Comparison of ENCODE assay signal across 17 mouse cellular contexts in the genomic region with DNA sequence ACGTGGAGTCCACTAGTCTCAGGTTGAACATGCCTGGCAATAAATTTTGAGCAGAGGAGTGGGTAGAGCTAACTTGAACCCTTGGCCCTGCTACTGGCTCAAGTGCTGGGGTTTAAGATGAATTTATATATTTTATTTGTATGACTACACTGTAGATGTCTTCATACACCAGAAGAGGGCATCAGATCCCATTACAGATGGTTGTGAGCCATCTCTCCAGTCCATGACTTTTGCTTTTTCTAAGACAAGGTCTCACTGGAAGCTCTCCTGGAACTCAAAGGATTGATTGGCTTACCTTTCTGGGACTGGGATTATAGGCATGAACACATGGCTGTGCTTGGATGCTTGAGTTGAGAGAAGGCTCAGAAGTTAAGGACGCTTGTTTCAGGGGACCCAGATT. TPM values are rescaled to one million over a fixed set of nuclear protein-coding genes. Genes with fewer than 3 reads are reported as not detected.
DNase-seq lines count a peak whose midpoint lies in the region; ATAC-seq and TF ChIP-seq lines count a peak whose summit lies in the region.
"Had no signal": no experiment of that assay in that cellular context is flagged by ENCODE, and none has a peak within 500 bp of the region (broad histone marks: within the 10 kb centered on the region; RNA-seq: fewer than 3 reads in every experiment).

No protein-coding gene starts in this region.

- no peak overlapping the region for H3K27ac ChIP-seq in hindbrain, postnatal 0 days
- no peak overlapping the region for H3K27ac ChIP-seq in hindbrain, embryonic 12.5 days
- H3K27ac ChIP-seq in ES-E14 (ENCODE audit: insufficient read depth, low read depth, low read length, poor library complexity, severe bottlenecking), result no peak overlapping the region
- peak overlapping the region; percentile 79 for H3K27ac ChIP-seq in liver, embryonic 12.5 days
- H3K27ac ChIP-seq: hindbrain, embryonic 15.5 days; limb, embryonic 13.5 days; midbrain, embryonic 10.5 days had no signal

- ATAC-seq in hindbrain, postnatal 0 days, result no peak
- ATAC-seq in hindbrain, embryonic 12.5 days (ENCODE audit: low FRiP score), result no peak
- no peak for ATAC-seq in liver, embryonic 12.5 days

- H3K4me3 ChIP-seq in hindbrain, postnatal 0 days (ENCODE audit: low read length), result no peak overlapping the region
- H3K4me3 ChIP-seq in hindbrain, embryonic 12.5 days, result no peak overlapping the region
- H3K4me3 ChIP-seq in ES-E14 (ENCODE audit: insufficient read depth in 1 of 2, low read depth in 1 of 2, low read length in 2 of 2, poor library complexity in 1 of 2, severe bottlenecking in 1 of 2), result peak overlapping the region in 1 of 2 experiments; percentile 96; a peak in 1 of 4 replicates
- no peak overlapping the region; the same call in 1 of the 2 replicates for H3K4me3 ChIP-seq in liver, embryonic 12.5 days
- H3K4me3 ChIP-seq: hindbrain, embryonic 15.5 days; limb, embryonic 13.5 days; midbrain, embryonic 10.5 days; myocyte had no signal

- H3K4me1 ChIP-seq in hindbrain, postnatal 0 days (ENCODE audit: insufficient read depth, low read length), result peaks cover 7% of the 10 kb centered on the region; the same call in 1 of the 2 replicates
- H3K4me1 ChIP-seq in hindbrain, embryonic 12.5 days, result peaks cover 15% of the 10 kb centered on the region
- H3K4me1 ChIP-seq in ES-E14 (ENCODE audit: control insufficient read depth in 2 of 2, insufficient read depth in 2 of 2, low read length in 2 of 2, poor library complexity in 1 of 2), result peaks cover 2 to 3% of the 10 kb centered on the region in 2 experiments; a peak in 1 of 4 replicates
- peaks cover 39% of the 10 kb centered on the region for H3K4me1 ChIP-seq in liver, embryonic 12.5 days

- no peak overlapping the region for H3K9ac ChIP-seq in hindbrain, postnatal 0 days (replicated peaks; ENCODE audit: low read length)
- H3K9ac ChIP-seq in hindbrain, embryonic 12.5 days, result no peak overlapping the region
- H3K9ac ChIP-seq in ES-E14 (ENCODE audit: insufficient read depth, low read depth, low read length, poor library complexity, severe bottlenecking), result peak overlapping the region; percentile 44; the same call in 1 of the 2 replicates
- no peak overlapping the region; the same call in 1 of the 2 replicates for H3K9ac ChIP-seq in liver, embryonic 12.5 days
- H3K9ac ChIP-seq: hindbrain, embryonic 15.5 days; limb, embryonic 13.5 days had no signal

- H3K9me3 ChIP-seq in hindbrain, postnatal 0 days (ENCODE audit: low read length), result no peaks in the 10 kb centered on the region
- no peaks in the 10 kb centered on the region for H3K9me3 ChIP-seq in hindbrain, embryonic 12.5 days (replicated peaks)
- H3K9me3 ChIP-seq in ES-E14 (ENCODE audit: control insufficient read depth, insufficient read depth, low read depth, low read length), result no peaks in the 10 kb centered on the region
- H3K9me3 ChIP-seq in liver, embryonic 12.5 days (replicated peaks), result no peaks in the 10 kb centered on the region
- H3K9me3 ChIP-seq: hindbrain, embryonic 15.5 days; limb, embryonic 13.5 days; midbrain, embryonic 10.5 days had no signal

- WGBS in hindbrain, postnatal 0 days, result 94% methylated on average over 2 of the region's 2 CpGs
- WGBS in hindbrain, embryonic 12.5 days, result 94% methylated on average over 2 of the region's 2 CpGs
- WGBS in liver, embryonic 12.5 days (ENCODE audit: insufficient replicate concordance), result 81% methylated on average over 2 of the region's 2 CpGs

- no peak overlapping the region for H3K4me2 ChIP-seq in hindbrain, postnatal 0 days (ENCODE audit: low read depth, low read length)
- no peak overlapping the region for H3K4me2 ChIP-seq in hindbrain, embryonic 12.5 days (replicated peaks)
- peak overlapping the region; percentile 87 for H3K4me2 ChIP-seq in liver, embryonic 12.5 days
- H3K4me2 ChIP-seq: hindbrain, embryonic 15.5 days; limb, embryonic 13.5 days had no signal

- TF ChIP-seq CTCF in hindbrain, postnatal 0 days (IDR thresholded peaks at IDR 0.05; ENCODE audit: low read depth), result peak; percentile 39; the same call in 1 of the 2 replicates

- H3K36me3 ChIP-seq in hindbrain, postnatal 0 days (ENCODE audit: insufficient read depth, low read length), result peaks cover 26% of the 10 kb centered on the region
- H3K36me3 ChIP-seq in hindbrain, embryonic 12.5 days, result peaks cover 53% of the 10 kb centered on the region
- peaks cover 54% of the 10 kb centered on the region for H3K36me3 ChIP-seq in ES-E14 (ENCODE audit: control insufficient read depth, insufficient read depth, low read length, poor library complexity, severe bottlenecking)
- H3K36me3 ChIP-seq in liver, embryonic 12.5 days, result peaks cover 74% of the 10 kb centered on the region

- in situ Hi-C loops in ES-E14 (cut with MboI; ENCODE audit: low sequenced_read_pairs in 2 of 2, unreplicated experiment in 2 of 2), result no loop called here

- H3K27me3 ChIP-seq in hindbrain, postnatal 0 days (ENCODE audit: insufficient read depth, low read length), result no peaks in the 10 kb centered on the region
- H3K27me3 ChIP-seq in hindbrain, embryonic 12.5 days, result no peaks in the 10 kb centered on the region
- no peaks in the 10 kb centered on the region for H3K27me3 ChIP-seq in liver, embryonic 12.5 days (replicated peaks)
- H3K27me3 ChIP-seq: hindbrain, embryonic 15.5 days; limb, embryonic 13.5 days had no signal

- no peak for DNase-seq in hindbrain, postnatal 0 days (ENCODE audit: low spot score)
- DNase-seq in 3T3-L1 (ENCODE audit: low read depth, low spot score) (peak; percentile 63), ES-E14 (ENCODE audit: low read depth, low spot score) (no peak)
- no peak for DNase-seq in retina, postnatal 1 day
- no peak for DNase-seq in thymus, postnatal 25 days
- no peak for DNase-seq in kidney, adult 8-10 months
- DNase-seq: adrenal gland, adult 2 months; cerebellum, adult 9-10 months; kidney, adult 9 months; lung, postnatal 14 days had no signal

TF ChIP-seq in ES-E14, 5 proteins besides CTCF, POLR2A, EP300 and RAD21:
- no peak for TF ChIP-seq ZNF384 (IDR thresholded peaks at IDR 0.05; ENCODE audit: low read depth, low read length)
- TF ChIP-seq CHD2 (IDR thresholded peaks at IDR 0.05; ENCODE audit: low read depth, low read length), result no peak; the same call in 1 of the 2 replicates
- TF ChIP-seq ZC3H11A (IDR thresholded peaks at IDR 0.05; ENCODE audit: borderline replicate concordance, low read depth, low read length), result no peak
- TF ChIP-seq MAFK (IDR thresholded peaks at IDR 0.05; ENCODE audit: insufficient read depth, low read depth, low read length), result no peak
- TF ChIP-seq HCFC1 (IDR thresholded peaks at IDR 0.05; ENCODE audit: borderline replicate concordance, insufficient read depth, low read length), result no peak

RNA-seq across cellular contexts. Expression of a gene that starts 3.3 kb away (rescaled TPM):
- total RNA-seq in hindbrain, postnatal 0 days (2014; rRNA removed), result 147 and 148 TPM in 2 replicates
- 414 and 415 TPM in 2 replicates for polyA plus RNA-seq in hindbrain, postnatal 0 days (2015; fragmentation: Nextera tagmentation; extraction: Ambion mirVana)
- 384 and 473 TPM in 2 replicates for polyA plus RNA-seq in hindbrain, embryonic 12.5 days (2016; fragmentation: Nextera tagmentation; extraction: Ambion mirVana)
- total RNA-seq in ES-E14 (2012; rRNA removed), result 1,373 and 1,829 TPM in 2 replicates
- 532 and 540 TPM in 2 replicates for polyA plus RNA-seq in liver, embryonic 12.5 days (2016; fragmentation: Nextera tagmentation; extraction: Ambion mirVana)

RNA-seq across cellular contexts. Expression of a gene that starts 11.4 kb away (rescaled TPM):
- total RNA-seq in hindbrain, postnatal 0 days (2014; rRNA removed), result 0.16 and 0.29 TPM in 2 replicates
- polyA plus RNA-seq in hindbrain, postnatal 0 days (2015; fragmentation: Nextera tagmentation; extraction: Ambion mirVana), result 0.23 and 0.54 TPM in 2 replicates
- polyA plus RNA-seq in hindbrain, embryonic 12.5 days (2016; fragmentation: Nextera tagmentation; extraction: Ambion mirVana), result 1.2 and 2.2 TPM in 2 replicates
- 0.18 and 0.37 TPM in 2 replicates for total RNA-seq in ES-E14 (2012; rRNA removed)
- 0.85 and 1.0 TPM in 2 replicates for polyA plus RNA-seq in liver, embryonic 12.5 days (2016; fragmentation: Nextera tagmentation; extraction: Ambion mirVana)

RNA-seq across cellular contexts. Expression of a gene that starts 24.0 kb away (rescaled TPM):
- total RNA-seq in hindbrain, postnatal 0 days (2014; rRNA removed), result 12.0 and 14.3 TPM in 2 replicates
- polyA plus RNA-seq in hindbrain, postnatal 0 days (2015; fragmentation: Nextera tagmentation; extraction: Ambion mirVana), result 9.4 and 9.8 TPM in 2 replicates
- 17.0 and 18.1 TPM in 2 replicates for polyA plus RNA-seq in hindbrain, embryonic 12.5 days (2016; fragmentation: Nextera tagmentation; extraction: Ambion mirVana)
- 9.7 and 12.9 TPM in 2 replicates for total RNA-seq in ES-E14 (2012; rRNA removed)
- 21.3 and 22.3 TPM in 2 replicates for polyA plus RNA-seq in liver, embryonic 12.5 days (2016; fragmentation: Nextera tagmentation; extraction: Ambion mirVana)

RNA-seq across cellular contexts. Expression of a gene that starts 56.2 kb away (rescaled TPM):
- 0.10 TPM in 1 of 2 replicates, not detected in the other for total RNA-seq in hindbrain, postnatal 0 days (2014; rRNA removed)
- 0.05 TPM in 1 of 2 replicates, not detected in the other for polyA plus RNA-seq in hindbrain, postnatal 0 days (2015; fragmentation: Nextera tagmentation; extraction: Ambion mirVana)
- polyA plus RNA-seq in hindbrain, embryonic 12.5 days (2016; fragmentation: Nextera tagmentation; extraction: Ambion mirVana), result not detected in 2 replicates
- total RNA-seq in ES-E14 (2012; rRNA removed), result 0.16 and 0.18 TPM in 2 replicates
- polyA plus RNA-seq in liver, embryonic 12.5 days (2016; fragmentation: Nextera tagmentation; extraction: Ambion mirVana), result not detected in 2 replicates
- polyA plus RNA-seq: forebrain, embryonic 11.5 days; midbrain, embryonic 10.5 days; myocyte had no signal
